Mouse (Mus musculus): ENCODE measurements around the gene 1810010H24Rik. TPM values are rescaled to one million over a fixed set of nuclear protein-coding genes. Genes with fewer than 3 reads are reported as not detected.
"Not testable (repeated sequence)": the region's sequence is repeated elsewhere in the genome, so short reads cannot be mapped to it uniquely, and the experiment has no call there.

The 1810010H24Rik gene
- 1 to 10 TPM; 2.0 to 2.3 TPM for total RNA-seq (2021)

- DNase-seq: peak; percentile 32 to 42
- intact Hi-C loops (cut with DNase I): no loop called here
These were observed at the start of gene 1810010H24Rik for GRCm38 (mm10) chr11:107025411-107026321. 1810010H24Rik (plus strand) TSS chr11:107025681.

GRCm38 (mm10) chr11:106976194-106976593 lies 49.3 kb upstream of the 1810010H24Rik start:
- intact Hi-C loops (cut with DNase I): no loop called here

DNA sequence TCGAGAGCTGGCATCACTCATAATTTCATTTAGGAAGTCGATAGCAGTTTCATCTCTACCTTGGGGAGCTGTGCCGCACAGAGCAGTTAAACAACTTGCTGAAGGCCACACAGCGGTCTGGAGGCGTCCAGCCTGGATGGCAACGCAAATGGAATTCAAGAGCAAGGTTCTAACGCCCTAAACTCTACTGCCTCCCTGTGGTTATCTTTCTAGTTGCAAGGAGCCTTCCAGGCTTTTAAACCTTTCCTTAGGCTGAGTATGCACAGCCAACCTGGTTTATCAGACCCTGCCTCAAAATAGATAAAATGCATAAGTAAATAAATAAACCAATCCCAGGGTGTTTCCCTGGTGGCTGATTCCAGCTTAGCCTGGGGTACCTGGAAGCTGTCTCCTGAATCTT lies 45.0 kb upstream of the 1810010H24Rik start:
- intact Hi-C loops (cut with DNase I): loop anchor here (1.0 to 2.0 kb wide), 2 partner anchors 59 to 130 kb away; no protein-coding TSS in a partner anchor
- peak; percentile 66 to 71 for DNase-seq

More at GRCm38 (mm10) chr11:106976194-106976593, 49.3 kb upstream of the 1810010H24Rik start:
- peak; percentile 79 for DNase-seq

DNA sequence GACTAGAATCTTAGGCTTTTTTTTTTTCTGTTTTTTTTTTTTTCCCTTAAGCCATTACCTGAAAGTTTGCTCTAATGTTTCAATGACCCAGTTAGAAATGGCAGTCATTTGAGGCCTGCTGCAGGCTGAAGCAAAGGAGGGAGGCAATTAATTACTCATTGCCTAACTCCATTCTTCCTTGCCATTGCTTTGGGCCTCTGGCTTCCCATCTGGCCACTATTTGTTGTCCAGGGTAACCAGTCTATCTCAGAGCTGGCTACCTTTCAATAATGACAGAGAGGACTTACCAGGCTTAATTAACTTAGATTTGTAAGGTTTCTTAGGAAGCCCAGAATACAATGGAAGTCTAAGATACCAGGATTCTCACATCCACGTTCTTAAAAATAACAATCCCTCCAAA lies 43.7 kb upstream of the 1810010H24Rik start:
- intact Hi-C loops (cut with DNase I): loop anchor here (2.0 kb wide), 1 partner anchor 131 kb away; no protein-coding TSS in a partner anchor
- no peak for DNase-seq

- intact Hi-C loops (cut with DNase I): no loop called here
- no peak for DNase-seq
These were observed 43.1 kb upstream of the 1810010H24Rik start for GRCm38 (mm10) chr11:106982351-106982750.

GRCm38 (mm10) chr11:106985979-106986604 lies 39.4 kb upstream of the 1810010H24Rik start:
- intact Hi-C loops (cut with DNase I): not testable (repeated sequence)

GRCm38 (mm10) chr11:106987384-106987783 lies 38.1 kb upstream of the 1810010H24Rik start:
- intact Hi-C loops (cut with DNase I): no loop called here

More at GRCm38 (mm10) chr11:106985979-106986604, 39.4 kb upstream of the 1810010H24Rik start:
- not testable (repeated sequence) for DNase-seq

DNA sequence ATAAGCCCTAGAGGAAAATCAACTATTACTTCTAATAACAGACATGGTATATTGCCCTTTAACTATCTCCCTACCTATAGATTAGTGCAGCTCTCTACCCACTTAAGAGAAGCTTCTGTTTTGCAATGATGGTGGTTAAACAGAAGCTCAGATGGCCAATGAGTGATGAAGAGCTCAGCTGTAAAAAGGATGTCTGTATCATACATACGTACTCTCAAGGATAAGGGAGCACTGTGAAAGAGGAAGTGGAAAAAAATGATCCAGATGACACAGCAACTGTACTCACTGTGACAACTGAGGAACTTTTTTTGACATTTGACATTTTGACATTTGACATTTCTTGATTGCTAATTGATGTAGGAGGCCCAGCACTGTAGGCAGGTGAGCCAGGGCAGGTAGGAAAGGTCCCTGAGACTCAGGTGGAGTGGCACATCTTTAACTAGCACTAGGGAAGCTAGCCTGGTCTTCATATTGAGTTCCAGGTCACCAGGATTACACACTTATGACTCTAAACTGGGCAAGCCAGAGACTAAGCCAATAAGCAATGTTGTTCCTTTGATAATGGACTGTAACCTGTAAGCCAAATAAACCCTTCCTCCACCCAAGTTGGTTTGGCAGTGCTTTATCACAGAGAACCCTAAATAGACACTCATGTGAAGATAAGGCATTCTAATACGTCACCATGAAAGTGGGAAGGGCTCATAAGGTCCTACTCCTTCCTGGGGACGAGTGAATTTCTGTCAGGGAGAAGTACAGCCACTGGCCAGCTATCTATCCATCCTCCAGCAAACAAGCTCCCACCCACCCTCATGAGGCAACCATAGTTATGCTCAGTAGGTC lies 31.0 kb upstream of the 1810010H24Rik start:
- intact Hi-C loops (cut with DNase I): no loop called here
- no peak for DNase-seq

More at GRCm38 (mm10) chr11:106987384-106987783, 38.1 kb upstream of the 1810010H24Rik start:
- no peak for DNase-seq

GRCm38 (mm10) chr11:106996492-106996891 lies 29.0 kb upstream of the 1810010H24Rik start:
- intact Hi-C loops (cut with DNase I); DNase-seq: not testable (repeated sequence)

DNA sequence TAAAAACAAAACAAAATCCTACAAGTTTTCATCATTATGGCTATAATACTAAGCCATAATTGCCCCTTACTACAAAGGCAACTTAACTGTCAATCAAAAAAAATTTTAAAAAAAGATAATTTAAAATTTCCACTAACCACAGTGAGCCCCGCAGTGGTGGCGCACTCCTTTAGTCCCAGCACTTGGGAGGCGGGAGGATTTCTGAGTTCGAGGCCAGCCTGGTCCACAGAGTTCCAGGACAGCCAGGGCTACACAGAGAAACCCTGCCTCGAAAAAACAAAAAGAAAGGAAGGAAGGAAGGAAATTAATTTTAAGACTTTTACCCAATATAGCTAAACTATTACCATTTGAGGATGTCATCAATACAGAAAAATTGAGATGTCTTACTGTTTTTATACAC lies 27.5 kb upstream of the 1810010H24Rik start:
- intact Hi-C loops (cut with DNase I): no loop called here
- no peak for DNase-seq

GRCm38 (mm10) chr11:106998651-106999150 lies 26.8 kb upstream of the 1810010H24Rik start:
- DNase-seq: peak; percentile 28 to 33
- intact Hi-C loops (cut with DNase I): loop anchor here (1.0 kb wide), 1 partner anchor 46 kb away; no protein-coding TSS in a partner anchor

- DNase-seq: peak; percentile 90
- intact Hi-C loops (cut with DNase I): loop anchor here (1.0 kb wide), 1 partner anchor 45 kb away; no protein-coding TSS in a partner anchor
These were observed 26.1 kb upstream of the 1810010H24Rik start, which contains the start of gene Kpna2 for GRCm38 (mm10) chr11:106999151-106999948. Kpna2 (minus strand) TSS chr11:106999541.

GRCm38 (mm10) chr11:106999949-107000513 lies 25.4 kb upstream of the 1810010H24Rik start:
- DNase-seq: no peak
- intact Hi-C loops (cut with DNase I): loop anchor here (1.0 kb wide), 1 partner anchor 44 kb away; no protein-coding TSS in a partner anchor

GRCm38 (mm10) chr11:107001760-107002675 lies 23.5 kb upstream of the 1810010H24Rik start:
- DNase-seq: no peak
- intact Hi-C loops (cut with DNase I): loop anchor here (1.0 kb wide), 1 partner anchor 11 kb away; no protein-coding TSS in a partner anchor

DNA sequence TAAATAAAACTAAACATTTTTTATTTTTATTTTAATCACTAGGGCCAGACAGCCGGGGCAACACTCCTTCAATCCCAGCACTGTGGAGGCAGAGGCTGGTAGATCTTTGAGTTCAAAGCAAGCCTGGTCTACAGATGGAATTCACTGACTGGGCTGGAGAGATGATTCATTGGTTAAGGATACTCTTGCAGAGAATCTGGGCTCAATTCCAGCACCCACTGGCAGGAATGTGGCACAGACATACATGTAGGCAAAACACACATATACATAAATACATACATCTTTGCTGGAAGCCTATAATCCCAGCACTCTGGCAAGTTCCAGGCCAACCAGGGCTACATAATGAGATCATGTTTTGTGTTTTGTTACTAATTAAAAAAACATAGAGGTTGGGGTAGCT lies 19.9 kb upstream of the 1810010H24Rik start:
- DNase-seq: no peak
- intact Hi-C loops (cut with DNase I): no loop called here

GRCm38 (mm10) chr11:107010447-107010846 lies 15.0 kb upstream of the 1810010H24Rik start:
- intact Hi-C loops (cut with DNase I): no loop called here
- DNase-seq: no peak

GRCm38 (mm10) chr11:107011171-107011570 lies 14.3 kb upstream of the 1810010H24Rik start:
- DNase-seq: no peak
- intact Hi-C loops (cut with DNase I): no loop called here
